ENCODE assay signal across 26 mouse cellular contexts in the genomic region with DNA sequence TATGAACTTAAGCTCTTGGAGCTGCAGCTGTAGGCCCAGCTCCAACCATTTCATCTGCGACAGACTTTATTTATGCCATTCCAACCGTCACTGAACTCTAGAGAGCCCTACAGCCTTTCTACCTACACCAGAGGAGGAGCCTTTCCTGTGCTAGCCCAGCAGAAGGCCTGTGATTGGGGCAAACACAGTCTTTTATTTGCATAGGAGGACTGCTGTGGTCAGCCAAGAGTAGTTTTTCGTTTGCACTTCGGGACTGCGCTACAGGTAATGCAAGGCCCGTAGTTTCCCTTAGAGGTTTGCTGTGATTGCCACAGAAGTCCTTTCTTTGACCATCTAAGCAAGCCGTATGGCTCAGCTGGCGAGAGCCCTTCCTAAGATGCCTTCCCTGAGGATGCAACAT. TPM values are rescaled to one million over a fixed set of nuclear protein-coding genes. Genes with fewer than 3 reads are reported as not detected.
DNase-seq lines count a peak whose midpoint lies in the region; ATAC-seq and TF ChIP-seq lines count a peak whose summit lies in the region.
"Had no signal": no experiment of that assay in that cellular context is flagged by ENCODE, and none has a peak within 500 bp of the region (broad histone marks: within the 10 kb centered on the region; RNA-seq: fewer than 3 reads in every experiment).

No protein-coding gene starts in this region.

- peak; percentile 1 for DNase-seq in adrenal gland, postnatal 14 days
- DNase-seq in adrenal gland, postnatal 4 days (ENCODE audit: low spot score in 2 of 2), result no peak
- no peak for DNase-seq in heart, adult 9 months (ENCODE audit: low spot score in 2 of 2)
- peak; percentile 63 for DNase-seq in lung, postnatal 0 days (ENCODE audit: low spot score)
- DNase-seq in lung, postnatal 4 days, result no peak
- DNase-seq: adrenal gland, adult 2 months; cerebellum, adult 8-10 months; cerebellum, postnatal 25 days; gastrocnemius, postnatal 36 days; kidney, adult 8-10 months; kidney, postnatal 4 days; lung, adult 2 months; lung, postnatal 14 days had no signal

- TF ChIP-seq CTCF in intestine, postnatal 0 days (IDR thresholded peaks at IDR 0.05; ENCODE audit: low read depth), result no peak
- TF ChIP-seq CTCF in lung, postnatal 0 days (IDR thresholded peaks at IDR 0.05), result no peak

- no peak overlapping the region for H3K9ac ChIP-seq in heart, embryonic 12.5 days
- H3K9ac ChIP-seq in intestine, postnatal 0 days (ENCODE audit: low read depth, low read length), result 0 out of 2 replicates have a peak overlapping the region, but pooled peaks have one; percentile 7
- H3K9ac ChIP-seq in intestine, embryonic 15.5 days, result no peak overlapping the region
- H3K9ac ChIP-seq in lung, postnatal 0 days (replicated peaks; ENCODE audit: low read depth), result no peak overlapping the region
- H3K9ac ChIP-seq: limb, embryonic 15.5 days had no signal

- WGBS in heart, embryonic 12.5 days, result 72% methylated on average over 8 of the region's 8 CpGs
- 52% methylated on average over 8 of the region's 8 CpGs for WGBS in intestine, postnatal 0 days
- 57% methylated on average over 8 of the region's 8 CpGs for WGBS in intestine, embryonic 15.5 days
- 47% methylated on average over 8 of the region's 8 CpGs for WGBS in lung, postnatal 0 days

- peaks cover 9% of the 10 kb centered on the region; the same call in 1 of the 2 replicates for H3K36me3 ChIP-seq in heart, embryonic 12.5 days
- no peaks in the 10 kb centered on the region for H3K36me3 ChIP-seq in intestine, postnatal 0 days (ENCODE audit: control insufficient read depth, insufficient read depth)
- H3K36me3 ChIP-seq in intestine, embryonic 15.5 days, result no peaks in the 10 kb centered on the region
- no peaks in the 10 kb centered on the region for H3K36me3 ChIP-seq in lung, postnatal 0 days (ENCODE audit: insufficient read depth, low read length)
- H3K36me3 ChIP-seq: limb, embryonic 15.5 days; midbrain, embryonic 10.5 days had no signal

- TF ChIP-seq EP300 in lung, postnatal 0 days (IDR thresholded peaks at IDR 0.05), result no peak

- H3K27me3 ChIP-seq in heart, embryonic 12.5 days (replicated peaks), result no peaks in the 10 kb centered on the region
- no peaks in the 10 kb centered on the region for H3K27me3 ChIP-seq in intestine, postnatal 0 days (replicated peaks; ENCODE audit: control insufficient read depth, insufficient read depth, low read length)
- no peaks in the 10 kb centered on the region for H3K27me3 ChIP-seq in intestine, embryonic 15.5 days (replicated peaks)
- no peaks in the 10 kb centered on the region for H3K27me3 ChIP-seq in lung, postnatal 0 days (replicated peaks; ENCODE audit: insufficient read depth, low read length)

- H3K4me3 ChIP-seq in heart, embryonic 12.5 days, result no peak overlapping the region
- H3K4me3 ChIP-seq in intestine, postnatal 0 days (ENCODE audit: low read depth, low read length), result no peak overlapping the region
- no peak overlapping the region for H3K4me3 ChIP-seq in intestine, embryonic 15.5 days (replicated peaks)
- no peak overlapping the region for H3K4me3 ChIP-seq in lung, postnatal 0 days (ENCODE audit: low read depth, low read length)
- H3K4me3 ChIP-seq: limb, embryonic 15.5 days; midbrain, embryonic 10.5 days had no signal

- 0 out of 2 replicates have a peak overlapping the region, but pooled peaks have one; percentile 6 for H3K27ac ChIP-seq in heart, embryonic 12.5 days (ENCODE audit: poor library complexity, severe bottlenecking)
- no peak overlapping the region for H3K27ac ChIP-seq in intestine, postnatal 0 days (ENCODE audit: low read depth, low read length)
- H3K27ac ChIP-seq in intestine, embryonic 15.5 days, result no peak overlapping the region
- H3K27ac ChIP-seq in lung, postnatal 0 days (ENCODE audit: low read length), result no peak overlapping the region
- H3K27ac ChIP-seq: kidney, postnatal 0 days; limb, embryonic 15.5 days; midbrain, embryonic 10.5 days had no signal

- ATAC-seq in heart, embryonic 12.5 days (ENCODE audit: insufficient number of reproducible peaks, low FRiP score), result no peak
- ATAC-seq in intestine, postnatal 0 days, result no peak
- no peak for ATAC-seq in intestine, embryonic 15.5 days
- ATAC-seq in lung, postnatal 0 days, result peak; percentile 60
- ATAC-seq: activated CD4-positive, CD25-positive, alpha-beta regulatory T cell, adult 4 months; forebrain, embryonic 14.5 days; hindbrain, embryonic 16.5 days had no signal

- no peak overlapping the region for H3K4me2 ChIP-seq in heart, embryonic 12.5 days
- H3K4me2 ChIP-seq in intestine, postnatal 0 days (replicated peaks; ENCODE audit: low read depth), result no peak overlapping the region
- H3K4me2 ChIP-seq in intestine, embryonic 15.5 days (replicated peaks), result no peak overlapping the region
- H3K4me2 ChIP-seq in lung, postnatal 0 days (replicated peaks; ENCODE audit: low read depth, low read length), result no peak overlapping the region
- H3K4me2 ChIP-seq: limb, embryonic 15.5 days had no signal

- H3K9me3 ChIP-seq in heart, embryonic 12.5 days (replicated peaks), result no peaks in the 10 kb centered on the region
- no peaks in the 10 kb centered on the region for H3K9me3 ChIP-seq in intestine, postnatal 0 days (ENCODE audit: control insufficient read depth)
- H3K9me3 ChIP-seq in intestine, embryonic 15.5 days, result no peaks in the 10 kb centered on the region
- H3K9me3 ChIP-seq in lung, postnatal 0 days (ENCODE audit: low read length), result no peaks in the 10 kb centered on the region
- H3K9me3 ChIP-seq: limb, embryonic 15.5 days; midbrain, embryonic 10.5 days had no signal

- peaks cover 40% of the 10 kb centered on the region for H3K4me1 ChIP-seq in heart, embryonic 12.5 days (replicated peaks)
- H3K4me1 ChIP-seq in intestine, postnatal 0 days (replicated peaks; ENCODE audit: control insufficient read depth, insufficient read depth, low read length), result peaks cover 5% of the 10 kb centered on the region; the same call in 1 of the 2 replicates
- H3K4me1 ChIP-seq in intestine, embryonic 15.5 days (replicated peaks), result peaks cover 9% of the 10 kb centered on the region
- H3K4me1 ChIP-seq in lung, postnatal 0 days (ENCODE audit: insufficient read depth, low read depth, low read length), result peaks cover 11% of the 10 kb centered on the region; the same call in 1 of the 2 replicates

RNA-seq across cellular contexts. Expression of gene Grtp1, which starts 16.0 kb away (rescaled TPM):
- 7.9 and 9.2 TPM in 2 replicates for total RNA-seq in adrenal gland, postnatal 14 days (2021)
- total RNA-seq in adrenal gland, postnatal 4 days (2021), result 10 to 100 TPM; 15.2 to 18.9 TPM
- 19.8 and 22.7 TPM in 2 replicates for polyA plus RNA-seq in heart, embryonic 12.5 days (2016; fragmentation: Nextera tagmentation; extraction: Ambion mirVana)
- 110 and 113 TPM in 2 replicates for polyA plus RNA-seq in intestine, postnatal 0 days (2015; fragmentation: Nextera tagmentation; extraction: Ambion mirVana)
- polyA plus RNA-seq in intestine, embryonic 15.5 days (2015; fragmentation: Nextera tagmentation; extraction: Ambion mirVana), result 51.6 and 56.3 TPM in 2 replicates
- polyA plus RNA-seq in lung, postnatal 0 days (2015; fragmentation: Nextera tagmentation; extraction: Ambion mirVana), result 2.0 and 2.5 TPM in 2 replicates

RNA-seq across cellular contexts. Expression of gene Adprhl1, which starts 37.6 kb away (rescaled TPM):
- total RNA-seq in adrenal gland, postnatal 14 days (2021), result 0.52 and 0.56 TPM in 2 replicates
- 1 to 10 TPM; 1.3 to 4.4 TPM for total RNA-seq in adrenal gland, postnatal 4 days (2021)
- polyA plus RNA-seq in heart, embryonic 12.5 days (2016; fragmentation: Nextera tagmentation; extraction: Ambion mirVana), result 167 and 180 TPM in 2 replicates
- 0.48 TPM in 1 of 2 replicates, not detected in the other for polyA plus RNA-seq in intestine, postnatal 0 days (2015; fragmentation: Nextera tagmentation; extraction: Ambion mirVana)
- polyA plus RNA-seq in intestine, embryonic 15.5 days (2015; fragmentation: Nextera tagmentation; extraction: Ambion mirVana), result 0.24 and 0.43 TPM in 2 replicates
- 0.93 and 1.0 TPM in 2 replicates for polyA plus RNA-seq in lung, postnatal 0 days (2015; fragmentation: Nextera tagmentation; extraction: Ambion mirVana)
- total RNA-seq: CH12.LX; megakaryocyte progenitor cell, adult 5-6 weeks; monocyte, adult 5-6 weeks had no signal
- polyA plus RNA-seq: activated CD4-positive, CD25-positive, alpha-beta regulatory T cell, adult 4 months; forebrain, embryonic 14.5 days; kidney, postnatal 0 days; midbrain, embryonic 10.5 days; testis, adult 2 months had no signal

RNA-seq across cellular contexts. Expression of gene Lamp1, which starts 57.4 kb away (rescaled TPM):
- total RNA-seq in adrenal gland, postnatal 14 days (2021), result 348 and 368 TPM in 2 replicates
- total RNA-seq in adrenal gland, postnatal 4 days (2021), result 100 to 1,000 TPM; 311 to 322 TPM
- polyA plus RNA-seq in heart, embryonic 12.5 days (2016; fragmentation: Nextera tagmentation; extraction: Ambion mirVana), result 364 and 372 TPM in 2 replicates
- polyA plus RNA-seq in intestine, postnatal 0 days (2015; fragmentation: Nextera tagmentation; extraction: Ambion mirVana), result 847 and 854 TPM in 2 replicates
- polyA plus RNA-seq in intestine, embryonic 15.5 days (2015; fragmentation: Nextera tagmentation; extraction: Ambion mirVana), result 404 and 407 TPM in 2 replicates
- 508 and 522 TPM in 2 replicates for polyA plus RNA-seq in lung, postnatal 0 days (2015; fragmentation: Nextera tagmentation; extraction: Ambion mirVana)

Comparison
In these comparisons a context has a peak if more than half of its experiments do, and no peak if none do; other contexts are left out.
1. DNase-seq: peak in adrenal gland, postnatal 14 days (single experiment) and lung, postnatal 0 days (single experiment); none in adrenal gland, postnatal 4 days (0 of 2), heart, adult 9 months (0 of 2) and lung, postnatal 4 days (0 of 2).
2. RNA of gene Adprhl1, which starts 37.6 kb away (polyA plus RNA-seq): 167 to 180 TPM in heart, embryonic 12.5 days; 0.93 to 1.0 TPM in lung, postnatal 0 days, 0.24 to 0.43 TPM in intestine, embryonic 15.5 days and 0.48 TPM in intestine, postnatal 0 days; every median in the first group is over 10 times any median in the second.